Mouse (Mus musculus) spleen, adult 2 months (tissue): ENCODE measurements around the gene P2rx2. TPM values are rescaled to one million over a fixed set of nuclear protein-coding genes. Genes with fewer than 3 reads are reported as not detected.
A peak's percentile ranks its signal among the peaks of the same experiment; 100 is the strongest.

ENCODE experiments used
- DNase-seq, 2 experiments: peaks; one replicate each; pipeline versions ENCODE4 v3.0.0 to v3.0.0-alpha.2; 2012 to 2021; ENCODE audit warnings: low spot score in 2 of 2, low read depth in 1 of 2
- H3K27ac ChIP-seq: fragments of 200-500 bp; 2 replicates; pipeline ENCODE4 v1.5.1; 2012; ENCODE audit warnings: low read length, inconsistent platforms; ENCODE audit not compliant: insufficient read depth
- H3K27me3 ChIP-seq: fragments of 200-500 bp; 2 replicates; pipeline ENCODE4 v1.6.1; 2012; ENCODE audit warnings: mild to moderate bottlenecking, moderate library complexity, low read length, inconsistent platforms; ENCODE audit not compliant: control insufficient read depth, insufficient read depth
- H3K36me3 ChIP-seq: fragments of 200-500 bp; 2 replicates; pipeline ENCODE4 v1.6.1; 2012; ENCODE audit warnings: mild to moderate bottlenecking, low read length, inconsistent platforms; ENCODE audit not compliant: control insufficient read depth, insufficient read depth
- H3K4me1 ChIP-seq: fragments of 200-500 bp; 2 replicates; pipeline ENCODE4 v1.6.1; 2011; ENCODE audit warnings: inconsistent platforms; ENCODE audit not compliant: control insufficient read depth, insufficient read depth, insufficient read length
- H3K4me3 ChIP-seq: fragments of 200-500 bp; 2 replicates; pipeline ENCODE4 v1.5.1; 2011; ENCODE audit warnings: mild to moderate bottlenecking, inconsistent platforms; ENCODE audit not compliant: insufficient read depth, insufficient read length; ENCODE audit errors: extremely low read depth
- CTCF ChIP-seq: fragments of 200-500 bp; IDR thresholded peaks from 2 replicates; pipeline ENCODE4 v1.5.1; 2011; ENCODE audit warnings: mild to moderate bottlenecking, inconsistent platforms; ENCODE audit not compliant: insufficient read depth, insufficient read length, insufficient replicate concordance; ENCODE audit errors: extremely low read depth
- POLR2A ChIP-seq: fragments of 200-500 bp; IDR thresholded peaks from 2 replicates; pipeline ENCODE4 v1.6.1; 2011; ENCODE audit warnings: low read depth, low read length, inconsistent platforms
- WGBS: fragments of 180-500 bp; shearing (Covaris S2); methylation state at CpG from one replicate; pipeline ENCODE4 v1.1.7; 2018; 5-methylcytosine and 5-hydroxymethylcytosine counted together
- polyA plus RNA-seq: library from polyadenylated mRNA; depleted of rRNA; stranded (reverse); fragments of >200 nt; gene quantifications from 2 replicates; pipeline ENCODE4 v1.2.3, GENCODE M21; 2012; rRNA removed

Gene P2rx2
- polyA plus RNA-seq: 0.33 and 0.41 TPM in 2 replicates

- no peak for TF ChIP-seq POLR2A
- no peak for TF ChIP-seq CTCF
- Histone ChIP-seq H3K4me1 (no peaks in the 10 kb centered on the region; the same call in 1 of the 2 replicates), H3K27me3 (peaks cover 8% of the 10 kb centered on the region; the same call in 1 of the 2 replicates), H3K27ac (no peak within 1 kb of the TSS), H3K4me3 (no peak within 1 kb of the TSS; the same call in 1 of the 2 replicates), H3K36me3 (no peaks in the 10 kb centered on the region)
- WGBS: 5% methylated on average over 43 of the region's 43 CpGs
- DNase-seq: no peak
Observed at GRCm38 (mm10) chr5:110342648-110343284, at the start of gene P2rx2. TSS of gene P2rx2 (minus strand) at chr5:110343212.

GRCm38 (mm10) chr5:110392727-110393126 lies 49.7 kb upstream of the P2rx2 start:
- no peak for TF ChIP-seq CTCF
- no peak for TF ChIP-seq POLR2A
- Histone ChIP-seq H3K36me3 (no peaks in the 10 kb centered on the region), H3K27ac (no peak overlapping the region), H3K4me1 (no peaks in the 10 kb centered on the region), H3K4me3 (no peak overlapping the region), H3K27me3 (no peaks in the 10 kb centered on the region)
- DNase-seq: no peak
- WGBS: 94% methylated on average over 5 of the region's 5 CpGs

DNA sequence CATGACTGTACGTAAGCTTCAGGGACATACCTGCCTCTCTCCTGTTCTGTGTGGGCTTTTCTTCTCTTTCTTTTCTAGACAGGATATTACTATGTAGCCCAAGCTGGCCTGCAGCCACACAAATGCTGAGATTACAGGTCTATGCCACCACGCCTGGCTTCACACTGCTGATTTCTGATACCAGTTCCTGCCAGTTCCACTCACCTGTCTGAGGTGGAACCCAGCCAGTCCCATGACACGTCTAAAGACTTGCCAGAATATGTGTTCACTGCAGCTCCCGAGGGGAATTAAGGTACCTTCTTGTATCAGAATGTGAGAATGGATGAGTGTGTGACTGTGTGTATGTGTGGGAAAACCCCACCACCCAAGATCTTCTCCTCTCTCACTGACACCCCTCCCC lies 47.6 kb upstream of the P2rx2 start:
- WGBS: 69% methylated on average over 4 of the region's 4 CpGs
- peaks cover 3% of the 10 kb centered on the region; the same call in 1 of the 2 replicates for H3K27me3 ChIP-seq
- peaks cover 8% of the 10 kb centered on the region for H3K4me1 ChIP-seq
- no peak overlapping the region for H3K4me3 ChIP-seq
- no peak for DNase-seq
- H3K36me3 ChIP-seq: no peaks in the 10 kb centered on the region
- no peak for TF ChIP-seq CTCF
- TF ChIP-seq POLR2A: no peak
- no peak overlapping the region for H3K27ac ChIP-seq

GRCm38 (mm10) chr5:110387332-110387731 lies 44.3 kb upstream of the P2rx2 start:
- 53% methylated on average over 8 of the region's 8 CpGs for WGBS
- H3K27me3 ChIP-seq: peaks cover 3% of the 10 kb centered on the region; the same call in 1 of the 2 replicates
- peak overlapping the region; percentile 51; the same call in 1 of the 2 replicates for H3K4me3 ChIP-seq
- no peaks in the 10 kb centered on the region for H3K36me3 ChIP-seq
- no peak for DNase-seq
- H3K27ac ChIP-seq: no peak overlapping the region
- peaks cover 8% of the 10 kb centered on the region for H3K4me1 ChIP-seq
- TF ChIP-seq POLR2A (no peak), CTCF (no peak)

DNA sequence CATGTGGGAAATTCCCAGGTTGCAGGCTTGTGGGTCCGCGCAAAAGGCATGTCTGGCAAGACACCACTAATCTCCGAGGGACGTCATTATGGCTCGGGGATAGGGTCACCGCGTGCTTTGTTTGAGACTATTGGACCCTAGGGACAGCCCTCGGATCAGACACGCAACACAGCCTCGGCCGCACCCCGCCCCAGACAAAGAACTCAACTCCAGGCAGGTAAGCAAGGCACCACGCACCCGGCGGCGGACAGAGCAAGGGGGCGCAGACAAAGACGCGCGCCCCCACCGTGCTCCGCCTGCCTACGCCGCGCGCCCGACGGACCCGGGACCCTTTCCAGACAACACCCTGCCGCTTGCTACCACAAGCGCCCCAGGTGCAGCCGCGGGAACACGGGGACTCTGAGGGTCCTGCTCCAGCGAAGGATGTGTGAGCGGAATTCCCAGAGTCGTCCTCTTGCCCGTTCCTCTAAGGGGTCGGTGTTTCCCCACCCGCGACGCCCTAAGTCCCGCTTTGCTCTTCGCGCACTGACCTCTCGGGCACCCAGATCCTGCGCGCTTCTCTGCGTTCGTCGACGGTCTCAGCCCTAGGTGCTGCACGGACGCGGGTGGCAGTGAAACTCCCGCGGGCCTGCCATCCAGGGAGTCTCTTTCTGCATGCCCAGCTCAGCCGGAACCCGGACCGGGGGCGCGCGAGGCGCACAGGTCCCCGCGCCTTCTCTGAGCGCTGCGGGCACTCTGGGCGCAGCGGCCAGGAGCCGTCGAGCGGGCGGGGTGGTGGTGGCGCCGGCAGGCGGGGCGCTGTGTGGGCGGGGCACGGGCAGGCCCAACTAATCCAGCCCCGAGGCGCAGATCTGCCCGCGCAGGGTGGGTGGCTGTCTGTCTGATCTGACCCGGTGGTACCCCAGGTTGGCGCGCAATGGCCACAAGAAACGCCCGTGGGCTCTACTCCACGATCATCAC lies 43.6 kb upstream of the P2rx2 start:
- H3K27me3 ChIP-seq: peaks cover 3% of the 10 kb centered on the region; the same call in 1 of the 2 replicates
- DNase-seq: peak in 1 of 2 experiments; percentile 28
- no peaks in the 10 kb centered on the region for H3K36me3 ChIP-seq
- 9% methylated on average over 89 of the region's 90 CpGs for WGBS
- H3K27ac ChIP-seq: no peak overlapping the region
- H3K4me1 ChIP-seq: peaks cover 8% of the 10 kb centered on the region
- TF ChIP-seq POLR2A (no peak), CTCF (no peak)
- peak overlapping the region; percentile 51 for H3K4me3 ChIP-seq

GRCm38 (mm10) chr5:110385263-110385662 lies 42.3 kb upstream of the P2rx2 start:
- H3K27ac ChIP-seq: no peak overlapping the region
- H3K36me3 ChIP-seq: no peaks in the 10 kb centered on the region
- H3K4me3 ChIP-seq: no peak overlapping the region
- peaks cover 8% of the 10 kb centered on the region for H3K4me1 ChIP-seq
- no peak for TF ChIP-seq POLR2A
- TF ChIP-seq CTCF: no peak
- 91% methylated on average over 4 of the region's 4 CpGs for WGBS
- DNase-seq: no peak
- H3K27me3 ChIP-seq: peaks cover 3% of the 10 kb centered on the region; the same call in 1 of the 2 replicates
